In genomic region chr7:140939669-140940171, GRCm38 (mm10) we compare ENCODE assay signal across 9 mouse cellular contexts. TPM values are rescaled to one million over a fixed set of nuclear protein-coding genes. Genes with fewer than 3 reads are reported as not detected.
DNase-seq lines count a peak whose midpoint lies in the region; ATAC-seq lines count a peak whose summit lies in the region.
"Had no signal": no experiment of that assay in that cellular context is flagged by ENCODE, and none has a peak within 500 bp of the region (broad histone marks: within the 10 kb centered on the region; RNA-seq: fewer than 3 reads in every experiment).

No protein-coding gene starts in this region.

- peak; percentile 22; the same call in 1 of the 2 replicates for ATAC-seq in limb, embryonic 13.5 days (ENCODE audit: low FRiP score, low read depth)
- ATAC-seq in stomach, embryonic 16.5 days (ENCODE audit: insufficient read depth, low FRiP score) = peak; percentile 19; the same call in 1 of the 2 replicates
- no peak for ATAC-seq in midbrain, embryonic 13.5 days

- H3K27me3 ChIP-seq in limb, embryonic 13.5 days = peaks cover 9% of the 10 kb centered on the region; the same call in 1 of the 2 replicates
- H3K27me3 ChIP-seq in stomach, embryonic 16.5 days (ENCODE audit: control insufficient read depth, insufficient read depth, low read length) = no peaks in the 10 kb centered on the region
- H3K27me3 ChIP-seq in midbrain, embryonic 13.5 days = peaks cover 13% of the 10 kb centered on the region; the same call in 1 of the 2 replicates
- H3K27me3 ChIP-seq: megakaryocyte, embryonic 14.5 days had no signal

- H3K4me2 ChIP-seq in limb, embryonic 13.5 days (replicated peaks) = peak overlapping the region; percentile 51
- H3K4me2 ChIP-seq in stomach, embryonic 16.5 days (ENCODE audit: low read depth, low read length) = peak overlapping the region; percentile 25
- no peak overlapping the region for H3K4me2 ChIP-seq in midbrain, embryonic 13.5 days (replicated peaks)

- peak; percentile 25 for DNase-seq in kidney, adult 9 months
- DNase-seq in kidney, adult 8-10 months = no peak
- DNase-seq in forelimb bud, embryonic 11.5 days (ENCODE audit: low read depth, low spot score) = peak; percentile 91
- DNase-seq in left cerebral cortex, postnatal 36 days (ENCODE audit: low spot score in 2 of 2) = no peak
- DNase-seq in layer of hippocampus, adult 9-11 months = no peak

- WGBS in limb, embryonic 13.5 days = 2% methylated on average over 8 of the region's 8 CpGs
- WGBS in stomach, embryonic 16.5 days = 18% methylated on average over 8 of the region's 8 CpGs
- WGBS in midbrain, embryonic 13.5 days = 14% methylated on average over 8 of the region's 8 CpGs

- H3K36me3 ChIP-seq in limb, embryonic 13.5 days = peaks cover 15% of the 10 kb centered on the region
- no peaks in the 10 kb centered on the region for H3K36me3 ChIP-seq in stomach, embryonic 16.5 days (ENCODE audit: control insufficient read depth, insufficient read depth, low read length)
- H3K36me3 ChIP-seq in midbrain, embryonic 13.5 days = no peaks in the 10 kb centered on the region

- peaks cover 42% of the 10 kb centered on the region for H3K4me1 ChIP-seq in limb, embryonic 13.5 days
- H3K4me1 ChIP-seq in stomach, embryonic 16.5 days (ENCODE audit: control insufficient read depth, insufficient read depth, low read length) = peaks cover 26% of the 10 kb centered on the region
- H3K4me1 ChIP-seq in midbrain, embryonic 13.5 days (replicated peaks) = peaks cover 14% of the 10 kb centered on the region

- H3K4me3 ChIP-seq in limb, embryonic 13.5 days = no peak overlapping the region
- no peak overlapping the region for H3K4me3 ChIP-seq in stomach, embryonic 16.5 days (replicated peaks; ENCODE audit: low read length)
- H3K4me3 ChIP-seq in midbrain, embryonic 13.5 days (replicated peaks) = no peak overlapping the region
- H3K4me3 ChIP-seq: megakaryocyte, embryonic 14.5 days had no signal

- intact Hi-C loops in left cerebral cortex, postnatal 36 days (cut with DNase I) = no loop called here

- H3K27ac ChIP-seq in limb, embryonic 13.5 days = peak overlapping the region; percentile 71; the same call in 1 of the 2 replicates
- peak overlapping the region; percentile 48 for H3K27ac ChIP-seq in stomach, embryonic 16.5 days (ENCODE audit: low read length)
- H3K27ac ChIP-seq in midbrain, embryonic 13.5 days = no peak overlapping the region

- H3K9ac ChIP-seq in limb, embryonic 13.5 days = peak overlapping the region; percentile 52
- H3K9ac ChIP-seq in stomach, embryonic 16.5 days (ENCODE audit: low read length) = 0 out of 2 replicates have a peak overlapping the region, but pooled peaks have one; percentile 6
- H3K9ac ChIP-seq in midbrain, embryonic 13.5 days (replicated peaks) = no peak overlapping the region

- no peaks in the 10 kb centered on the region for H3K9me3 ChIP-seq in limb, embryonic 13.5 days
- H3K9me3 ChIP-seq in stomach, embryonic 16.5 days (replicated peaks; ENCODE audit: control insufficient read depth, low read length) = no peaks in the 10 kb centered on the region
- no peaks in the 10 kb centered on the region for H3K9me3 ChIP-seq in midbrain, embryonic 13.5 days
- H3K9me3 ChIP-seq: megakaryocyte, embryonic 14.5 days had no signal

RNA-seq across cellular contexts. Expression of gene Pgghg, which starts 1.5 kb away (rescaled TPM):
- polyA plus RNA-seq in limb, embryonic 13.5 days (2015; fragmentation: Nextera tagmentation; extraction: Ambion mirVana) = 25.9 and 28.0 TPM in 2 replicates
- 25.6 and 27.3 TPM in 2 replicates for polyA plus RNA-seq in stomach, embryonic 16.5 days (2015; fragmentation: Nextera tagmentation; extraction: Ambion mirVana)
- total RNA-seq in left cerebral cortex, postnatal 36 days (2021) = 1 to 10 TPM; 3.3 to 5.8 TPM
- 8.4 and 8.7 TPM in 2 replicates for polyA plus RNA-seq in midbrain, embryonic 13.5 days (2015; fragmentation: Nextera tagmentation; extraction: Ambion mirVana)

RNA-seq across cellular contexts. Expression of gene Ifitm5, which starts 10.4 kb away (rescaled TPM):
- polyA plus RNA-seq in limb, embryonic 13.5 days (2015; fragmentation: Nextera tagmentation; extraction: Ambion mirVana) = 10.7 and 15.2 TPM in 2 replicates
- 3.8 and 4.4 TPM in 2 replicates for polyA plus RNA-seq in stomach, embryonic 16.5 days (2015; fragmentation: Nextera tagmentation; extraction: Ambion mirVana)
- not detected for total RNA-seq in left cerebral cortex, postnatal 36 days (2021)
- 0.22 and 0.27 TPM in 2 replicates for polyA plus RNA-seq in midbrain, embryonic 13.5 days (2015; fragmentation: Nextera tagmentation; extraction: Ambion mirVana)

RNA-seq across cellular contexts. Expression of gene Gm45717, which starts 16.0 kb away (rescaled TPM):
- not detected in 2 replicates for polyA plus RNA-seq in limb, embryonic 13.5 days (2015; fragmentation: Nextera tagmentation; extraction: Ambion mirVana)
- not detected in 2 replicates for polyA plus RNA-seq in stomach, embryonic 16.5 days (2015; fragmentation: Nextera tagmentation; extraction: Ambion mirVana)
- not detected for total RNA-seq in left cerebral cortex, postnatal 36 days (2021)
- polyA plus RNA-seq in midbrain, embryonic 13.5 days (2015; fragmentation: Nextera tagmentation; extraction: Ambion mirVana) = not detected in 2 replicates

RNA-seq across cellular contexts. Expression of gene Ifitm2, which starts 16.1 kb away (rescaled TPM):
- polyA plus RNA-seq in limb, embryonic 13.5 days (2015; fragmentation: Nextera tagmentation; extraction: Ambion mirVana) = 1,181 and 1,271 TPM in 2 replicates
- 1,006 and 1,276 TPM in 2 replicates for polyA plus RNA-seq in stomach, embryonic 16.5 days (2015; fragmentation: Nextera tagmentation; extraction: Ambion mirVana)
- 10 to 100 TPM; 12.3 to 14.0 TPM for total RNA-seq in left cerebral cortex, postnatal 36 days (2021)
- polyA plus RNA-seq in midbrain, embryonic 13.5 days (2015; fragmentation: Nextera tagmentation; extraction: Ambion mirVana) = 125 and 144 TPM in 2 replicates

RNA-seq across cellular contexts. Expression of gene Nlrp6, which starts 19.0 kb away (rescaled TPM):
- polyA plus RNA-seq in limb, embryonic 13.5 days (2015; fragmentation: Nextera tagmentation; extraction: Ambion mirVana) = 0.05 and 0.06 TPM in 2 replicates
- polyA plus RNA-seq in stomach, embryonic 16.5 days (2015; fragmentation: Nextera tagmentation; extraction: Ambion mirVana) = 9.9 and 10.0 TPM in 2 replicates
- total RNA-seq in left cerebral cortex, postnatal 36 days (2021) = under 1 TPM; 0.47 to 0.54 TPM
- polyA plus RNA-seq in midbrain, embryonic 13.5 days (2015; fragmentation: Nextera tagmentation; extraction: Ambion mirVana) = 0.17 and 0.18 TPM in 2 replicates

Comparison
In these comparisons a context has a peak if more than half of its experiments do, and no peak if none do; other contexts are left out.
1. DNase-seq: peak in kidney, adult 9 months (single experiment) and forelimb bud, embryonic 11.5 days (single experiment); none in kidney, adult 8-10 months (0 of 2), left cerebral cortex, postnatal 36 days (0 of 2) and layer of hippocampus, adult 9-11 months (single experiment).